Mouse (Mus musculus): ENCODE results near the gene Etv4.

Etv4 gene

GRCm38 (mm10) chr11:101785143-101785851, at the start of gene Etv4:
TSS of gene Etv4 (minus strand) at chr11:101785371.
- peak; percentile 91 for DNase-seq

GRCm38 (mm10) chr11:101832001-101832400, 46.8 kb upstream of the Etv4 start:
- DNase-seq: no peak

- no peak for DNase-seq
Observed at GRCm38 (mm10) chr11:101830616-101831015, 45.4 kb upstream of the Etv4 start.

GRCm38 (mm10) chr11:101830112-101830511, 44.9 kb upstream of the Etv4 start:
- no peak for DNase-seq

- no peak for DNase-seq
Observed at GRCm38 (mm10) chr11:101828718-101829117, 43.5 kb upstream of the Etv4 start.

- DNase-seq: no peak
Observed at GRCm38 (mm10) chr11:101823210-101823609, 38.0 kb upstream of the Etv4 start.

GRCm38 (mm10) chr11:101820899-101821298, 35.7 kb upstream of the Etv4 start:
- DNase-seq: peak; percentile 46

GRCm38 (mm10) chr11:101819853-101820252, 34.7 kb upstream of the Etv4 start:
- DNase-seq: no peak

- no peak for DNase-seq
Observed at GRCm38 (mm10) chr11:101815103-101816085, 30.2 kb upstream of the Etv4 start.

- peak; percentile 79 for DNase-seq
Observed at GRCm38 (mm10) chr11:101814375-101815102, 29.4 kb upstream of the Etv4 start.

GRCm38 (mm10) chr11:101813259-101813658, 28.1 kb upstream of the Etv4 start:
- DNase-seq: peak; percentile 56

GRCm38 (mm10) chr11:101809060-101809828, 24.1 kb upstream of the Etv4 start:
- DNase-seq: no peak

GRCm38 (mm10) chr11:101807266-101807665, 22.1 kb upstream of the Etv4 start:
- DNase-seq: no peak

GRCm38 (mm10) chr11:101806741-101807140, 21.6 kb upstream of the Etv4 start:
- DNase-seq: no peak

- DNase-seq: no peak
Observed at GRCm38 (mm10) chr11:101805113-101805704, 20.0 kb upstream of the Etv4 start.

GRCm38 (mm10) chr11:101801386-101801785, 16.2 kb upstream of the Etv4 start:
- DNase-seq: no peak

GRCm38 (mm10) chr11:101798083-101798482, 12.9 kb upstream of the Etv4 start:
- no peak for DNase-seq

- no peak for DNase-seq
Observed at GRCm38 (mm10) chr11:101797355-101797754, 12.2 kb upstream of the Etv4 start.

GRCm38 (mm10) chr11:101790811-101791526, 5.8 kb upstream of the Etv4 start:
- DNase-seq: peak; percentile 20

GRCm38 (mm10) chr11:101787432-101787831, 2.3 kb upstream of the Etv4 start:
- no peak for DNase-seq

GRCm38 (mm10) chr11:101786651-101787050, 1.5 kb upstream of the Etv4 start:
- no peak for DNase-seq
